Mouse (Mus musculus) ES-Bruce4 (cell line): ENCODE results near the gene Nat8.

Experiments
- CTCF ChIP-seq: IDR thresholded peaks from one replicate; pipeline ENCODE4 v1.8.1; 2011; ENCODE audit warnings: low read depth, low read length
- EP300 ChIP-seq: IDR thresholded peaks from 2 replicates; pipeline ENCODE4 v1.6.1; 2011; ENCODE audit warnings: low read depth, low read length; ENCODE audit not compliant: insufficient read depth
- POLR2A ChIP-seq: IDR thresholded peaks from one replicate; pipeline ENCODE4 v1.8.1; 2011; ENCODE audit warnings: low read length; ENCODE audit not compliant: insufficient read depth

DNA sequence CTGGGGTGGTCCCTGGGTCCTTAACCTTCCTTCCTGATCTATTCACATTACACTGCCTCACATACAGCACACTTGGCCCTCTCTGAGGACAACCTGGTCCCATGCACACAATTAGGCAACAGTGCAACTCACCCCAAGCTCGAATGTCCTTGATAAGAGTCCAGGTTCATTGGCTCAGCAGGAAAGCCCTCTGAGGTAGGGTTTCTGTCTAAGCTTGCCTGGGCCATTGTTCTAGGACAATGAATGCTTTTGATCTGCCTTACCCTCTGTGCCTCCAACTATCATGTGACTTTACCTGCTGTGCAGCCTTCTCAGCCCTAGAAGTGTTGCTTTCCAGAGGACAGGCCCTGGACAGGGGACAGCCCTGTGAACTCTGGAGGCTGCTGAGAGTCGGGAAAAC is 17.4 kb upstream of the Nat8 start:
- TF ChIP-seq EP300 (0 out of 2 replicates have a peak, but pooled peaks have one; percentile 58), CTCF (no peak), POLR2A (no peak)
